Mouse (Mus musculus) heart, postnatal 0 days (tissue): Measurements from ENCODE around the gene Cdh22. TPM values are rescaled to one million over a fixed set of nuclear protein-coding genes. Genes with fewer than 3 reads are reported as not detected.

ENCODE experiments used
- ATAC-seq: fragments of 200-750 bp; cut with Nextera tagmentation; 2 replicates; pipeline ENCODE4 v1.8.0; 2017; ENCODE audit warnings: low read depth, moderate number of reproducible peaks, moderate library complexity; ENCODE audit not compliant: insufficient read depth
- DNase-seq: peaks from one replicate; pipeline ENCODE4 v3.0.0-alpha.2; 2016; ENCODE audit warnings: low spot score
- H3K27ac ChIP-seq: fragments of 300-500 bp; sonication (generic); 2 replicates; pipeline ENCODE4 v1.5.1; 2014; ENCODE audit warnings: low read depth, mild to moderate bottlenecking
- H3K27me3 ChIP-seq: fragments of 300-500 bp; sonication (generic); 2 replicates; pipeline ENCODE4 v1.6.1; 2014; ENCODE audit warnings: low read length, mixed read lengths; ENCODE audit not compliant: control insufficient read depth, insufficient read depth
- H3K36me3 ChIP-seq: fragments of 300-500 bp; sonication (generic); replicated peaks from 2 replicates; pipeline ENCODE4 v1.6.1; 2014; ENCODE audit warnings: low read length, mixed read lengths; ENCODE audit not compliant: control insufficient read depth, insufficient read depth
- H3K4me1 ChIP-seq: fragments of 300-500 bp; sonication (generic); 2 replicates; pipeline ENCODE4 v1.6.1; 2014; ENCODE audit warnings: antibody characterized with exemption; ENCODE audit not compliant: control insufficient read depth, insufficient read depth
- H3K4me2 ChIP-seq: fragments of 300-500 bp; sonication (generic); 2 replicates; pipeline ENCODE4 v1.6.1; 2014; ENCODE audit warnings: low read depth, mild to moderate bottlenecking, low read length, moderate library complexity
- H3K4me3 ChIP-seq: fragments of 300-500 bp; sonication (generic); 2 replicates; pipeline ENCODE4 v1.5.1; 2014; ENCODE audit warnings: low read depth, low read length
- H3K9ac ChIP-seq: fragments of 300-500 bp; sonication (generic); replicated peaks from 2 replicates; pipeline ENCODE4 v1.6.1; 2014; ENCODE audit warnings: low read depth, low read length, mixed read lengths
- H3K9me3 ChIP-seq: fragments of 300-500 bp; sonication (generic); replicated peaks from 2 replicates; pipeline ENCODE4 v1.6.1; 2016; ENCODE audit warnings: low read length; ENCODE audit not compliant: control insufficient read depth
- CTCF ChIP-seq: IDR thresholded peaks from 2 replicates; pipeline ENCODE4 v1.5.1; 2016; ENCODE audit warnings: antibody characterized with exemption, control low read depth, low read depth
- EP300 ChIP-seq: IDR thresholded peaks from 2 replicates; pipeline ENCODE4 v1.6.1; 2016; ENCODE audit warnings: antibody characterized with exemption, low read depth
- WGBS: fragments of 180-500 bp; shearing (Covaris S2); extraction: QIAGEN DNeasy Blood & Tissue Kit; methylation state at CpG from one replicate; pipeline ENCODE4 v1.1.7; 2014; 5-methylcytosine and 5-hydroxymethylcytosine counted together
- polyA plus RNA-seq: library from polyadenylated mRNA; unstranded; fragments of >200 nt; fragmentation: Nextera tagmentation; extraction: Ambion mirVana; gene quantifications from 2 replicates; pipeline ENCODE4 v1.2.1, GENCODE M21; 2015
- total RNA-seq: library from RNA; depleted of rRNA; stranded (reverse); fragments of >200 nt; gene quantifications from 2 replicates; pipeline ENCODE4 v1.2.3, GENCODE M21; 2014; ENCODE audit warnings: low replicate concordance

Gene Cdh22
- total and polyA plus RNA-seq, 2 experiments from 2014 or later = 0.04 to 0.05 TPM

GRCm38 (mm10) chr2:165257151-165257834 lies 22.6 kb upstream of the Cdh22 start:
- H3K4me1 ChIP-seq = no peaks in the 10 kb centered on the region
- peaks cover 71% of the 10 kb centered on the region for H3K27me3 ChIP-seq
- no peaks in the 10 kb centered on the region for H3K9me3 ChIP-seq
- no peak overlapping the region for H3K4me3 ChIP-seq
- ATAC-seq = no peak
- DNase-seq = no peak
- no peak overlapping the region for H3K4me2 ChIP-seq
- no peak overlapping the region for H3K9ac ChIP-seq
- TF ChIP-seq CTCF (no peak), EP300 (no peak)
- no peak overlapping the region for H3K27ac ChIP-seq
- H3K36me3 ChIP-seq = no peaks in the 10 kb centered on the region
- WGBS = 33% methylated on average over 11 of the region's 11 CpGs

GRCm38 (mm10) chr2:165256213-165256612 lies 21.6 kb upstream of the Cdh22 start:
- TF ChIP-seq EP300 (no peak), CTCF (no peak)
- Histone ChIP-seq H3K9me3 (no peaks in the 10 kb centered on the region), H3K27ac (no peak overlapping the region), H3K36me3 (no peaks in the 10 kb centered on the region), H3K4me2 (no peak overlapping the region), H3K27me3 (peaks cover 69% of the 10 kb centered on the region), H3K4me3 (no peak overlapping the region), H3K9ac (no peak overlapping the region), H3K4me1 (no peaks in the 10 kb centered on the region)
- 55% methylated on average over 10 of the region's 10 CpGs for WGBS
- no peak for DNase-seq
- ATAC-seq = no peak

GRCm38 (mm10) chr2:165253867-165254266 lies 19.2 kb upstream of the Cdh22 start:
- TF ChIP-seq CTCF (no peak), EP300 (no peak)
- WGBS = 10% methylated on average over 10 of the region's 10 CpGs

DNA sequence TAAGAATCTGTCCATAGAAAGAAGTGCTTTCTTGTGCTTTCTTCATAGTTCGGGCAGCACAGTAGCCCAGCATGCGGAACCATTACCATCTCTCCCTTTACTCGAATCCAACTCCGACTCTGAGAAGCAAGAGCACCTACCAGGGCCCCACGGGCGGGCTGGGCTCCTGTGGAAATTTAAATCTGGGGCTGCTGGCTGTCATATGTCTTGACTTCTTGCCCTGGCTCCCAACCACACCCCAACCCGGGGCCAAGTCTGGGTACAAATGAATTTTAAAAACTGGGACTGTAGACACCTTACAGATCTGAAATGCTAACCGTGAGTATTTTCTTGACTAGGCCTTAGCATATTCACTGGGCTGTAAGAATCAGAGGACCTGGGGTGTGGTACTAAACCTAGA lies 18.6 kb upstream of the Cdh22 start:
- no peak for DNase-seq
- 70% methylated on average over 8 of the region's 8 CpGs for WGBS
- Histone ChIP-seq H3K27ac (no peak overlapping the region), H3K9ac (no peak overlapping the region), H3K27me3 (peaks cover 69% of the 10 kb centered on the region), H3K4me3 (no peak overlapping the region), H3K4me2 (no peak overlapping the region), H3K36me3 (no peaks in the 10 kb centered on the region), H3K4me1 (no peaks in the 10 kb centered on the region), H3K9me3 (no peaks in the 10 kb centered on the region)
- no peak for ATAC-seq
- TF ChIP-seq CTCF (no peak), EP300 (no peak)

More at GRCm38 (mm10) chr2:165253867-165254266, 19.2 kb upstream of the Cdh22 start:
- Histone ChIP-seq H3K27me3 (peaks cover 67% of the 10 kb centered on the region), H3K9ac (no peak overlapping the region), H3K4me3 (no peak overlapping the region), H3K27ac (no peak overlapping the region), H3K4me1 (no peaks in the 10 kb centered on the region), H3K36me3 (no peaks in the 10 kb centered on the region), H3K4me2 (no peak overlapping the region), H3K9me3 (no peaks in the 10 kb centered on the region)
- no peak for ATAC-seq
- DNase-seq = no peak

DNA sequence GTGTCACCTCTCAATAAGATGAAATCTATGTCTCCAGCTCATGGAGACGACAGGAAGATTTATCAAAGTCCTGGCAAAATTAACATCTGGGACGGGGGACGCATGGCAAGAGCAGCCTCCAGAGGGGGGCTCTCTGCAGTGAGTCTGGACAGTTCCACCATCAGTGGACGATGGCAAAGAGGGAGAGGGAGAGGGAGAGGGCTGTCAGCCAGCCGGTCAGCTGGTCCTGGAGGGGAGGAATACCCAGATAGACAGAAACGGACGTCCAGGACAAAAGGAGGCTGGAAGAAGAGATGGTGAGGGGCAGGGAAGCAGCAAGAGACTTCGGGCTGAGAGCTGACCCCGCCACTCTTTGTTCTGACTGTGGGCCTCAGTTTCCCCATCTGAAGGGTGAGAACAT lies 18.1 kb upstream of the Cdh22 start:
- Histone ChIP-seq H3K27me3 (peaks cover 74% of the 10 kb centered on the region), H3K4me1 (no peaks in the 10 kb centered on the region), H3K9me3 (no peaks in the 10 kb centered on the region), H3K27ac (no peak overlapping the region), H3K4me3 (no peak overlapping the region), H3K9ac (no peak overlapping the region), H3K4me2 (no peak overlapping the region), H3K36me3 (no peaks in the 10 kb centered on the region)
- 60% methylated on average over 9 of the region's 9 CpGs for WGBS
- no peak for ATAC-seq
- DNase-seq = no peak
- no peak for TF ChIP-seq EP300
- no peak for TF ChIP-seq CTCF

DNA sequence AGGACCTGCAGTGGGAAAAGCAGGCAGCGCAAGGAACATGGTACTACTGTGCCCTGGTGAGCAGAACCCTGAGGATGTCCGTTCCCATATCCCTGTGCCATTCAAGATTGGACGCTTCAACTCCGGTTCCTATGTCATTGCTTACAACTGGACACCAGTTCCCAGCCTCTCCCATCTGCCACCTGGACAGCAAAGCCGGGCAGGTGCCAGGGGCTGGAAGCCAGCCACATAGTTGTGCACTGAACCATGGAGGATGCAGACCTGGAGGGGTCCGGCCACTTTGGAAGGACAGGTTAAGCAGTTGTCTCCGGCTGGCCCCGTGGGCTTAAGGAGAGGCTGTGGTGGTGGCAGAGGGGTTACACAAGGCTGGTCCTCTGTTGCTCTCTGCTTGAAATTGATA lies 17.7 kb upstream of the Cdh22 start:
- DNase-seq (no peak), ATAC-seq (no peak)
- H3K9me3 ChIP-seq = no peaks in the 10 kb centered on the region
- H3K36me3 ChIP-seq = no peaks in the 10 kb centered on the region
- H3K4me3 ChIP-seq = no peak overlapping the region
- H3K27me3 ChIP-seq = peaks cover 77% of the 10 kb centered on the region
- TF ChIP-seq CTCF = no peak
- H3K27ac ChIP-seq = no peak overlapping the region
- no peak overlapping the region for H3K9ac ChIP-seq
- H3K4me1 ChIP-seq = no peaks in the 10 kb centered on the region
- WGBS = 80% methylated on average over 8 of the region's 8 CpGs
- no peak overlapping the region for H3K4me2 ChIP-seq
